Mouse (Mus musculus) heart, embryonic 15.5 days (tissue): ENCODE data around the gene Akap7. TPM values are rescaled to one million over a fixed set of nuclear protein-coding genes. Genes with fewer than 3 reads are reported as not detected.

Experiments
- ATAC-seq: fragments of 200-750 bp; cut with Nextera tagmentation; replicated peaks from 2 replicates; pipeline ENCODE4 v1.8.0; 2017; ENCODE audit warnings: low read depth, moderate TSS enrichment; ENCODE audit not compliant: insufficient number of reproducible peaks, insufficient read depth, low FRiP score
- H3K27ac ChIP-seq: fragments of 300-500 bp; sonication (generic); 2 replicates; pipeline ENCODE4 v1.5.1; 2015; ENCODE audit warnings: mild to moderate bottlenecking, inconsistent platforms
- H3K27me3 ChIP-seq: fragments of 300-500 bp; sonication (generic); 2 replicates; pipeline ENCODE4 v1.6.1; 2015; ENCODE audit warnings: inconsistent platforms
- H3K36me3 ChIP-seq: fragments of 300-500 bp; sonication (generic); 2 replicates; pipeline ENCODE4 v1.6.1; 2015; ENCODE audit warnings: mild to moderate bottlenecking, inconsistent platforms
- H3K4me1 ChIP-seq: fragments of 300-500 bp; sonication (generic); replicated peaks from 2 replicates; pipeline ENCODE4 v1.6.1; 2015; ENCODE audit warnings: inconsistent platforms
- H3K4me2 ChIP-seq: fragments of 300-500 bp; sonication (generic); 2 replicates; pipeline ENCODE4 v1.6.1; 2015; ENCODE audit warnings: inconsistent platforms, mild to moderate bottlenecking, moderate library complexity
- H3K4me3 ChIP-seq: fragments of 300-500 bp; sonication (generic); 2 replicates; pipeline ENCODE4 v1.5.1; 2015; ENCODE audit warnings: mild to moderate bottlenecking, inconsistent platforms
- H3K9ac ChIP-seq: fragments of 300-500 bp; sonication (generic); 2 replicates; pipeline ENCODE4 v1.6.1; 2015; ENCODE audit warnings: mild to moderate bottlenecking, inconsistent platforms
- H3K9me3 ChIP-seq: fragments of 300-500 bp; sonication (generic); replicated peaks from 2 replicates; pipeline ENCODE4 v1.6.1; 2016; ENCODE audit warnings: inconsistent platforms
- WGBS: fragments of 180-500 bp; shearing (Covaris S2); methylation state at CpG from one replicate; pipeline ENCODE4 v1.1.7; 2015; ENCODE audit warnings: mixed read lengths; 5-methylcytosine and 5-hydroxymethylcytosine counted together
- polyA plus RNA-seq: library from polyadenylated mRNA; unstranded; fragments of >200 nt; fragmentation: Nextera tagmentation; extraction: Ambion mirVana; gene quantifications from 2 replicates; pipeline ENCODE4 v1.2.1, GENCODE M21; 2015

The Akap7 gene
- polyA plus RNA-seq, 1 experiment from 2014 or later: 29.9 TPM

DNA sequence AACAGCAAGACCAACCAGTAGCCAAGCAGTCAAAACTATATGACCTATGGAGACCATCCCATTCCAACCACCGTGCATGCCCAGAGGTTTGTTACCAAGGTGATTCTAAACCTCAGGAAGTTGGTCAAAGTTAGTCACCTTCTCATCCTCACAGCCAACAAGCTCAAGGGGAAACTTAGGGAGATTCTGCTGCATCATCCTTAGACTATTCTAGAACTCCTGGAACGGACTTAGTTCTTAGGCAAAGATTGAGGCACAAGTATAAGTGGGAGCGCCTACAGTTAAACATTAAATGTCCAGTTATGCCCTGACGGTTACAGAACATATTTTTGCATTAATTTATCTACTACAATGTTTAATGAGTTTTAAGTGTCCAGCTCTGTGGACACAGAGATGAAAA is 54.7 kb downstream of the Akap7 start:
- H3K4me3 ChIP-seq: no peak overlapping the region
- H3K9ac ChIP-seq: no peak overlapping the region
- no peak for ATAC-seq
- no peak overlapping the region for H3K4me2 ChIP-seq
- H3K4me1 ChIP-seq: no peaks in the 10 kb centered on the region
- H3K36me3 ChIP-seq: no peaks in the 10 kb centered on the region
- WGBS: 89% methylated on average over 4 of the region's 4 CpGs
- no peaks in the 10 kb centered on the region for H3K27me3 ChIP-seq
- H3K27ac ChIP-seq: no peak overlapping the region
- no peaks in the 10 kb centered on the region for H3K9me3 ChIP-seq

DNA sequence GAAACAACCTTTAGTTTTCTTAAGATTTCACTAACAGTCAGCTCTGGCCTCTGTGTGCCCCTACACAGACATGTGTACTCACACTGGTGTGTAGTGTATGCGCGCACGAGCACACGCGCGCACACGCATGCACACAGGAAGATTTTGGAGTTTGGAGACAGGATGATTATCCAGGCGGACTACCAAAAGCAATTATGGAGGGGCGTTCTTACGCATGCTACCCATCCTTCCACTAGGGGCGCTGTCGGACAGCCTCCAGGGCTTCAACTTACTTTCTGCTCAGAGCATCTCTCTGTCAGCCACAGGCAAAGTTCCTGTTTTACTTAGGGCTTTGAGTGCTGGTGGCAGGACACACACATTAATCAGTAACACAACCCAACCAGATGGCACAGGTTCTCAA is 57.6 kb downstream of the Akap7 start:
- Histone ChIP-seq H3K27ac (no peak overlapping the region), H3K4me1 (no peaks in the 10 kb centered on the region), H3K9me3 (no peaks in the 10 kb centered on the region), H3K9ac (no peak overlapping the region), H3K4me3 (no peak overlapping the region), H3K27me3 (no peaks in the 10 kb centered on the region), H3K36me3 (no peaks in the 10 kb centered on the region), H3K4me2 (no peak overlapping the region)
- WGBS: 40% methylated on average over 12 of the region's 12 CpGs
- no peak for ATAC-seq

DNA sequence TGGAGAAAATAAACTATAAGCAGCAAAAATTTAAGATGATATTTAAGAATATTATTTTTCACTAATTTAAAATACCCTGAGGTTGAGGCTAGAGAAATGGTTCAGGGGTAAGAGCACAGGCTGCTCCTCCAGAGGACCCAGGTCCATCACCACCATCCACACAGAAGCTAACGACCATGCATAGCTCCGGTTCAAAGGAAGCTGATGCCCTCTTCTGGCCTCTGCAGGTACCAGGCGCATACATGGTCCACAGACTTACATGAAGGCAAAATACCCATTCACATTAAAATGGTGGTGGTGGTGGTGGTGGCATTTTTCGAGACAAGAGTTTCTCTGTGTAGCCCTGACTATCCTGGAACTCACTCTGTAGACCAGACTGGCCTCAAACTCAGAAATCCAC is 61.5 kb downstream of the Akap7 start:
- H3K9me3 ChIP-seq: no peaks in the 10 kb centered on the region
- WGBS: 63% methylated on average over 4 of the region's 4 CpGs
- H3K4me3 ChIP-seq: no peak overlapping the region
- H3K27ac ChIP-seq: no peak overlapping the region
- H3K4me1 ChIP-seq: no peaks in the 10 kb centered on the region
- H3K4me2 ChIP-seq: no peak overlapping the region
- no peak for ATAC-seq
- H3K9ac ChIP-seq: no peak overlapping the region
- no peaks in the 10 kb centered on the region for H3K27me3 ChIP-seq
- no peaks in the 10 kb centered on the region for H3K36me3 ChIP-seq

DNA sequence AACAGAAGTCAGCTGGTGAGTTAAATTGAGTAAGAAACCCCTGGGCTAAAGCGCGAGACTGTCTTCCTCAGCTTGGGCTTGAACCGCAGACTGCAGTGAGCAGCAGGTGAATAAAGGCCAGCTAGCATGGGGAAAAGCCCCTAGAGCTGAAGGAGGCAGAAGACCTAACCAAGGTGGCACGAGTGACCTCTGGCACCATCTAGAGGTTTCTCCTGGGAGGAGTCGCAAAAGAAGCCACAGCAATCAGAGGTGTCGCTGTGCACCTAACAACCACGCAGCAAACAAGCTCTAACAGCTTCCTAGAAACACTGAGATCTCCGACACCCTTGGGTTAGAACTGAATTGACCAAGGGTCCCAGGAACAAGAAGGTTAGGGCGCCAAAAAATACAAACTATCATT is 68.5 kb downstream of the Akap7 start:
- H3K27me3 ChIP-seq: no peaks in the 10 kb centered on the region
- H3K9me3 ChIP-seq: no peaks in the 10 kb centered on the region
- no peak overlapping the region for H3K4me3 ChIP-seq
- no peak overlapping the region for H3K9ac ChIP-seq
- H3K27ac ChIP-seq: no peak overlapping the region
- no peak overlapping the region for H3K4me2 ChIP-seq
- ATAC-seq: no peak
- H3K4me1 ChIP-seq: no peaks in the 10 kb centered on the region
- H3K36me3 ChIP-seq: no peaks in the 10 kb centered on the region
- 34% methylated on average over 9 of the region's 9 CpGs for WGBS

DNA sequence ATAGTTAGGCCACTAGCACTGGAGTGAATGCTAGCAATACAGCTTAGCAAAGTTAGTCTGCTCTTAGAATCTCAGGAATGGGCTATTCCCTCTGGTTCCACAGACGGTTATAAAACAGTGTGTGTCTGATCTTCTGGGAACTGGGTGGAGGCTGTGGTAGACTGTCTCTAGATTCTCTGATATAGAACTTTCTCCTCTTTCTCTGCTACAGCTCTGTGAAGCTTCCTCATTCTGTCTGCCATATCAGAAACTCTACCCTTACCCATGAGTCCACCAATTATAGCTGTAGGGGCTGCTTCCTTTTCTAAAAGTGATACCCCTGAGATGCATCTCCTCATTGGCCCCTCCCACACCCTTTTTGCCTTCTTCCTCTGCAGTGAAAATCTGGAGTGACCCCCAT is 73.6 kb downstream of the Akap7 start:
- Histone ChIP-seq H3K9ac (no peak overlapping the region), H3K27me3 (no peaks in the 10 kb centered on the region), H3K4me1 (no peaks in the 10 kb centered on the region), H3K9me3 (no peaks in the 10 kb centered on the region), H3K27ac (no peak overlapping the region), H3K4me2 (no peak overlapping the region), H3K4me3 (no peak overlapping the region), H3K36me3 (no peaks in the 10 kb centered on the region)
- 65% methylated on average over 1 of the region's 1 CpGs for WGBS
- ATAC-seq: no peak

DNA sequence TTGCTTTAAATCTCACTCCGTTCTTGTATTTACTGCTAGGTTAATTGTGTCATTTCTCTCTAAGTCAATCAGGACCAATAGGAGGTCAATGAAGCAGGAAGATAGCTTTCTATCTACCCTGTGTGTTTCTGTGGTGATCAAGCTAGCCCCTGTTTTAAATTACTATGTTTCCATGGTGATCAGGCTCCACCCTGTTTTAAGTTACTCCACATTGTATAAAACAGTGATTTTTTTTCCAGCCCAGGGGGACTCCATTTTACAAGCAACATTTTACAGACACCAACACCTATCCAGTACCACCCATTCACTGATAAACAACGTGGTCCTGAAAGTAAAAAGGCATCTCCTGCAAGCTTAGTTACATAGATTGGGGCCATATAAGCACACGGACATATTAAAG is 75.0 kb downstream of the Akap7 start:
- H3K27me3 ChIP-seq: no peaks in the 10 kb centered on the region
- ATAC-seq: no peak
- H3K9me3 ChIP-seq: no peaks in the 10 kb centered on the region

DNA sequence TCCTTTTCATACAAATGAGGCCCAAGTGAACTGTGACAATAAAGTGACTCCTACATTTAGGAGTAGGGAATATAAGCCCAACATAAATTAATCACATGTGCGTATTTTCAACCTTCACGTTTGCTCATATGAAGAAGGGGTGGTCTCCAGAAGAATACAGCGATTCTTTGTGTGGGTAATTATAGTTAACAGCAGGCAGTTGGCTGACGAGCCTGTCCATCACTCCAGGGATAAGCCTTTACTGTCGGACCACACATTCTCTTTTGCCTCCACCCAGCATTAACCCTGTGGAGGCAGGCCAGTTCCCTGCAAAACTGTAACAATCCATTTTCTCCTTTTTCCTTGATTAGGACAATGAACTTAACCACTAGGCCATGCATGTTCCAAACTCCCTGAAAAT is 76.3 kb downstream of the Akap7 start:
- ATAC-seq: no peak
- Histone ChIP-seq H3K4me1 (no peaks in the 10 kb centered on the region), H3K36me3 (no peaks in the 10 kb centered on the region), H3K4me2 (no peak overlapping the region), H3K9me3 (no peaks in the 10 kb centered on the region), H3K27ac (no peak overlapping the region), H3K27me3 (no peaks in the 10 kb centered on the region), H3K9ac (no peak overlapping the region), H3K4me3 (no peak overlapping the region)
- 61% methylated on average over 5 of the region's 5 CpGs for WGBS

More for the DNA sequence above, 75.0 kb downstream of the Akap7 start:
- no peak overlapping the region for H3K4me2 ChIP-seq
- no peaks in the 10 kb centered on the region for H3K4me1 ChIP-seq
- H3K36me3 ChIP-seq: no peaks in the 10 kb centered on the region
- H3K9ac ChIP-seq: no peak overlapping the region
- WGBS: 69% methylated on average over 3 of the region's 3 CpGs
- H3K27ac ChIP-seq: no peak overlapping the region
- no peak overlapping the region for H3K4me3 ChIP-seq

DNA sequence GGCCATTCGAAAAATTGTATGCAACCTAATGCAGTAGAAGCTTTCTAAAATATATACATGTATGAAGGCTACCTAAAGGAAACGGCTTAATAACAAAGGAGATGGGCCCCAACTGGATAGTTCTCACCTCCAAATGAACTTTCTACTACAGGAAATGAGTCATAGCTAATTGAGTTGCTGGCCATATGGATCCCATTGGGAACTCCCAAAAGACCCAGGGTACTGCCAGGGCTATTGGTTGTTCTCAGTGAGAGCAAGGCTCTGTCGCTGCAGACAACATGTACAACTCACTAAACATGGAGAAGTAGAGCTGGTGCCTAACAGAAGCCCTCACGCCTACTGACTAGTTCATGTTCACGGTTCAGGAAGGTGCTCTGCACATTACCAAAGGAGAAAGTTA is 83.3 kb downstream of the Akap7 start:
- H3K9me3 ChIP-seq: no peaks in the 10 kb centered on the region
- H3K4me1 ChIP-seq: no peaks in the 10 kb centered on the region
- H3K36me3 ChIP-seq: no peaks in the 10 kb centered on the region
- no peak overlapping the region for H3K9ac ChIP-seq
- 79% methylated on average over 5 of the region's 5 CpGs for WGBS
- no peak for ATAC-seq
- H3K4me3 ChIP-seq: no peak overlapping the region
- H3K27me3 ChIP-seq: no peaks in the 10 kb centered on the region
- no peak overlapping the region for H3K27ac ChIP-seq
- no peak overlapping the region for H3K4me2 ChIP-seq

DNA sequence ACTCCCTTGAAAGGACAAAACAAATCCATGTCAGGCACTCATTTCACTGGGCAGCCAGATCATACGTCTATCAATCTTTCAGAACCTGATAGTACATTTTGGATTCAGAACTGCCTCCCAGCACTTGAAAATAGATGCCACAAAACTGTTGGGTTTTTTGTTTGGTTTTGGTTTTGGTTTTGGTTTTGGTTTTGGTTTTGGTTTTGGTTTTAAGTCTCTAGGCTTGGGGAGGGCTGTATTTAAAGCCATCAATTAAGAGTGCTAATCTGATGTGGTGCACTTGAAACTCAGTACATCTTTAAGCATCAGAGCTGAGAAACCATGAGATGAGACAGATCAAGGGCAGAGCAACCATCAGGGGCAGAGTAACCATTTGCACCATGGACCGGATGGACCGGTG is 86.9 kb downstream of the Akap7 start:
- Histone ChIP-seq H3K27ac (no peak overlapping the region), H3K27me3 (no peaks in the 10 kb centered on the region), H3K9ac (no peak overlapping the region), H3K9me3 (no peaks in the 10 kb centered on the region), H3K36me3 (no peaks in the 10 kb centered on the region), H3K4me3 (no peak overlapping the region), H3K4me2 (no peak overlapping the region), H3K4me1 (no peaks in the 10 kb centered on the region)
- no peak for ATAC-seq
- WGBS: 93% methylated on average over 3 of the region's 3 CpGs

DNA sequence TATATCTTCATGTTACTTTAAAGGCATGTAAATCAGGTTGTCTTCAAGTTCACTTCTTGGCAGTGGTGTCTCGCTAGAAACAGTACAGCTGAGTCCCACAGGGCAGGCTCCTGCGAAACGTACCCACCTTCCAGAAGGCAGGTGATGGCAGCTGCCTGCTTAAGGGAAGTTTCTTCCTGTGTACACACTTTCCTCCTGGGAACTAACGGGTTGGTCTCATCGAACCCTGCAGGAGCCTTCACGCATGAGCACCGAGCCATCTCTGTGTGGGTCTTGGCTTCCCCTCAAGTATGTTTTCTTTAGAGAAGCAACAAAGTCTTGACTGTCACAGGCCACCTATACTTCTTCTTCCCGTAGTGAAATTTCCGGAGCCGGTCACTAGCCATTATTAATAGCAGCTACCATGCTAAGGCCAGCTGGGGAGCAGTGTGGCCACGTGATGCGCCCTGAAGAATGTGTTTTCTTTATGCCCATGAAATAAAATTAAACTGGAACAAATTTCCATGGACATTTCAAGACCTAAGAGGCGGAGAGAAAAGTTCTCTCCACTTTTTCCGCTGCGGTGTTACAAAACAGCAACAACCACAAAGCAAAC is 87.7 kb downstream of the Akap7 start:
- H3K4me3 ChIP-seq: no peak overlapping the region
- no peak for ATAC-seq
- no peak overlapping the region for H3K9ac ChIP-seq
- H3K4me1 ChIP-seq: no peaks in the 10 kb centered on the region
- no peaks in the 10 kb centered on the region for H3K27me3 ChIP-seq
- H3K4me2 ChIP-seq: no peak overlapping the region
- H3K9me3 ChIP-seq: no peaks in the 10 kb centered on the region
- 84% methylated on average over 15 of the region's 15 CpGs for WGBS
- H3K36me3 ChIP-seq: no peaks in the 10 kb centered on the region
- H3K27ac ChIP-seq: no peak overlapping the region

DNA sequence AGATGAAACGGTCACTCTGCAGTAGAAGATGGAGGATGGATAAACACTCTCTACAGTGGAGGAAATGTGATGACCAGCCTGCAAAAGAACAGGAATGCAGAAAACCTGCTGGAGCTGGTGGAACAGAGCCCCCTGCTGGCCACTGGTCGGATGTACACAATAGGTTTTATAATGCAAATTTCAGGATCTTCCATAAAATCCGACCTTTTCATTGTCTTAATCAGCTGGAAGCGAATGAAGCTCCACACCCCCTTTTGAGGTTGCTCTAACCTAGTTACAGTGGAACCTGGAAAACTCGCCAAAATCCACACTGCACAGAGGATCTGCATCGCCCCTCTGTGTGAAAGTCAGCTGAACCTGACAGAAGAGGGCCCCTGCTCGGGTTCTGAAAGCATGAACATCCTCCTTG is 88.4 kb downstream of the Akap7 start:
- WGBS: 29% methylated on average over 7 of the region's 7 CpGs
- no peak for ATAC-seq
- Histone ChIP-seq H3K9ac (no peak overlapping the region), H3K36me3 (no peaks in the 10 kb centered on the region), H3K4me1 (no peaks in the 10 kb centered on the region), H3K27me3 (no peaks in the 10 kb centered on the region), H3K9me3 (no peaks in the 10 kb centered on the region), H3K4me2 (no peak overlapping the region), H3K27ac (no peak overlapping the region), H3K4me3 (no peak overlapping the region)

DNA sequence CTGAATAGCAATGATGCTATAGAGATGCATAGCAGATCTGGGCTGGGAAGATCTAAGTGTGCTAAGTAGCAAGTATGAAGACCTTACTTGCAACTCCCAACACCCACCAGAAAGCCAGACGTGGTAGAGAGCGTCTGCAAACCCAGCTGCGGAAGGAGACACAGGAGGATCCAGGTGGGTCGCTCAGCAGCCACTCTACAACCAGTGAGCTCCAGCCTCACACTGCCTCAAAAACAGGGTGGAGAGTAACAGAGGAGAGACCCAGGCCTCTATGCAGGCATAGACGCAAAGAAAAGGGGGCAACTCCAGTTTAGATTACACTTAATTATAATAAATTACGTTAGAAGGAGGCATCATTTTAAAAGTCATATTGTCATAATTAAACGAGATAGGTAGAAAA is 88.9 kb downstream of the Akap7 start:
- Histone ChIP-seq H3K36me3 (no peaks in the 10 kb centered on the region), H3K4me1 (no peaks in the 10 kb centered on the region), H3K4me3 (no peak overlapping the region), H3K9ac (no peak overlapping the region), H3K27me3 (no peaks in the 10 kb centered on the region), H3K27ac (no peak overlapping the region), H3K9me3 (no peaks in the 10 kb centered on the region), H3K4me2 (no peak overlapping the region)
- WGBS: 75% methylated on average over 7 of the region's 7 CpGs
- no peak for ATAC-seq
